Mouse (Mus musculus) heart, embryonic 11.5 days (tissue): ENCODE data around the gene Cuedc1. TPM values are rescaled to one million over a fixed set of nuclear protein-coding genes. Genes with fewer than 3 reads are reported as not detected.

ENCODE experiments used
- ATAC-seq: fragments of 200-750 bp; cut with Nextera tagmentation; replicated peaks from 2 replicates; pipeline ENCODE4 v1.8.0; 2017; ENCODE audit warnings: moderate library complexity; ENCODE audit not compliant: insufficient number of reproducible peaks, low FRiP score, low TSS enrichment
- H3K27ac ChIP-seq: fragments of 300-500 bp; sonication (generic); 2 replicates; pipeline ENCODE4 v1.5.1; 2014; ENCODE audit warnings: mild to moderate bottlenecking, low read depth, low read length
- H3K27me3 ChIP-seq: fragments of 300-500 bp; sonication (generic); 2 replicates; pipeline ENCODE4 v1.6.1; 2014; ENCODE audit warnings: mild to moderate bottlenecking, low read length, mixed read lengths; ENCODE audit not compliant: control insufficient read depth, insufficient read depth
- H3K36me3 ChIP-seq: fragments of 300-500 bp; sonication (generic); 2 replicates; pipeline ENCODE4 v1.6.1; 2014; ENCODE audit warnings: mild to moderate bottlenecking, low read length, moderate library complexity, mixed read lengths; ENCODE audit not compliant: control insufficient read depth, insufficient read depth
- H3K4me1 ChIP-seq: fragments of 300-500 bp; sonication (generic); 2 replicates; pipeline ENCODE4 v1.6.1; 2014; ENCODE audit warnings: low read length; ENCODE audit not compliant: control insufficient read depth, insufficient read depth
- H3K4me2 ChIP-seq: fragments of 300-500 bp; sonication (generic); 2 replicates; pipeline ENCODE4 v1.6.1; 2014; ENCODE audit warnings: mild to moderate bottlenecking, moderate library complexity
- H3K4me3 ChIP-seq: fragments of 300-500 bp; sonication (generic); 2 replicates; pipeline ENCODE4 v1.5.1; 2014; ENCODE audit warnings: low read depth, low read length
- H3K9ac ChIP-seq: fragments of 300-500 bp; sonication (generic); 2 replicates; pipeline ENCODE4 v1.6.1; 2014; ENCODE audit warnings: mild to moderate bottlenecking, low read depth, low read length, moderate library complexity
- H3K9me3 ChIP-seq: fragments of 300-500 bp; sonication (generic); replicated peaks from 2 replicates; pipeline ENCODE4 v1.6.1; 2016; ENCODE audit warnings: low read length; ENCODE audit not compliant: control insufficient read depth
- WGBS: fragments of 180-500 bp; shearing (Covaris S2); extraction: QIAGEN DNeasy Blood & Tissue Kit; methylation state at CpG from one replicate; pipeline ENCODE4 v1.1.7; 2014; ENCODE audit not compliant: insufficient replicate concordance; 5-methylcytosine and 5-hydroxymethylcytosine counted together
- polyA plus RNA-seq: library from polyadenylated mRNA; unstranded; fragments of >200 nt; fragmentation: Nextera tagmentation; extraction: Ambion mirVana; gene quantifications from 2 replicates; pipeline ENCODE4 v1.2.1, GENCODE M21; 2014

The Cuedc1 gene
- polyA plus RNA-seq, 1 experiment from 2014 or later = 11.7 TPM

DNA sequence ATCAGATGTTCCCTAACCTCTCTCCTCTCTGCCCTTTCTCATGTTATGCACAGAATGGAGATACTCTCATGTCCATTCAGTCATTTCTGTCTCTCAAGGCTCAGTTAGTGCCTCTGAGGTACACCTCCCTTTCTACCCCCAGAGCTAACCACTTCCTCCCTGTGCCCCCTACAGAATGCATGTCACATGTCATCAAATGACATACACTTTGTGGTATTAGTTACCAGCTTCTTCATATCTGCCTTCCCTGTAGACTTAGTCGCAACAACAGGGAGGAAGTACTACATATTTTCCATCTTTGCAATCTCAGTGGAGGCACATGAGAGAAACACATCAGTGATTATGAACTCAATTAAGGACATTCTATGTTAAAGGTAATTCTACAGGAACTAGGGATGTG lies 5.9 kb upstream of the Cuedc1 start:
- peaks cover 4% of the 10 kb centered on the region for H3K4me1 ChIP-seq
- WGBS = 42% methylated on average over 1 of the region's 1 CpGs
- ATAC-seq = no peak

DNA sequence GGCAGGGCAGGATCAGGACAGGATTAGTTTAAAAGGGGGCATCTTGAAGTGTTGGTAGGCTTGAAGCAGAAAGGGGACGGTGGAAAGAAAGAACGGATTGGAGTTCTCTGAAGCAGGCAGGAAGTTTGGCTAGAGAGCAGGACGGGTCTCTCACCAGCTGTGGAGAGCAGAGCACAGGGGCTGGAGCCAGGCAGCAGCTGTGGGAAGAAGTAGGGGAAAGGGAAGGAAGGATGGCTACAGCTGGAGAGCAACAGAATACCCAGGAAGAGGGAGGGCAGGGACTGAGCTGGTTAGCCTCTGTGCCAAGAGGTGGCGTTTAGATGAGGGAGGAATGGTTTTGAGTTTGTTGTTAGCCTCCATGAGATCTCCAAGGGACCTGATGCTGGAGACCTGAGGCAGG lies 685 bp upstream of the Cuedc1 start:
- Histone ChIP-seq H3K9me3 (no peaks in the 10 kb centered on the region), H3K9ac (peak overlapping the region; percentile 43; the same call in 1 of the 2 replicates), H3K27ac (no peak overlapping the region), H3K4me1 (peaks cover 26% of the 10 kb centered on the region), H3K4me3 (no peak overlapping the region), H3K27me3 (no peaks in the 10 kb centered on the region; the same call in 1 of the 2 replicates), H3K36me3 (no peaks in the 10 kb centered on the region), H3K4me2 (peak overlapping the region; percentile 90)
- no peak for ATAC-seq
- WGBS = 9% methylated on average over 4 of the region's 4 CpGs

More for the DNA sequence above, 5.9 kb upstream of the Cuedc1 start:
- Histone ChIP-seq H3K4me3 (no peak overlapping the region), H3K4me2 (no peak overlapping the region), H3K27ac (no peak overlapping the region), H3K36me3 (no peaks in the 10 kb centered on the region), H3K9me3 (no peaks in the 10 kb centered on the region), H3K9ac (no peak overlapping the region), H3K27me3 (no peaks in the 10 kb centered on the region; the same call in 1 of the 2 replicates)

DNA sequence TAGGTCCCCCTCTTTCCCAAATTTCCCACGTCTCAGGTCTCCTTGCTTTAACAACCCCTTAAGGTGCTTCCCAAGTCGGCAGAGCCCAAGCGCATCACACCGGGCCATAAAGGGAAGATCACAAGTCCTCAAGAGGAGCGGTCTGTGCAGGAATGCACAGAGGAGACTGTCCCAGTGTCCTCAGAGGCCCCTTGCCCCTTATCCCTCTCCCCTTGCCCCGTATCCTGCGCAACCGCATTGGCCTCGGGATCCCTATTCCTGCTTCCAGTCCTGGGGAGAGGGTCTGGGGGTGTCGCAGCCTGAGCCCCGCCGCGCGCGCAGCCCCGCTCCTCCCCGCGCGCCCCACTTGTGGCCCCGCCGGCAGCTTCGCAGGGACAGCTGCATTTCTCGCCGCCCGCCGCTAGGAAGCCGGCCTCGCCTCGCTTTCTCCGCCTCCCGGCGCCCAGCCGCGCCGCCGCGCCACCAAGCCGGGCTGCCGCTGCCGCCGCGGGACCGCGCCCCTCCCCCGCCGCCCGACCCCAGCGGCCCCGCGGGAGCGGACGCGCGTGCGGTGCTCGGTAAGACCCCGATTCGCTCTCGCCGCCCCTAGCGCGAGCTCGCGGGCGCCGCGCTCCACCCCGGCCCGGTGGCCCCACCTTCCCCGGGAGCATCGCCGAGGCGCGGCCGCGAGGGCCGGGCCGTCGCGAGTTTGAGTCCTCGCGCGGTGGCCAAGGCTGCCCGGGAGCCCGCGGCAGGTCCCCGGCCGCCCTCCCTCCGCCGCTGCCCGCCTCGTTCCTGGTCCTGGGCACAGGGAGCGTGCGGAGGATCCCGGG lies 1.1 kb downstream of the Cuedc1 start:
- peak overlapping the region; percentile 90 for H3K4me2 ChIP-seq
- peak; percentile 53 for ATAC-seq
- no peaks in the 10 kb centered on the region for H3K9me3 ChIP-seq
- no peaks in the 10 kb centered on the region; the same call in 1 of the 2 replicates for H3K27me3 ChIP-seq
- peaks cover 31% of the 10 kb centered on the region for H3K4me1 ChIP-seq
- H3K9ac ChIP-seq = peak overlapping the region; percentile 96
- no peaks in the 10 kb centered on the region for H3K36me3 ChIP-seq
- H3K27ac ChIP-seq = peak overlapping the region; percentile 93
- peak overlapping the region; percentile 74 for H3K4me3 ChIP-seq
- under 1% methylated on average over 79 of the region's 95 CpGs for WGBS

DNA sequence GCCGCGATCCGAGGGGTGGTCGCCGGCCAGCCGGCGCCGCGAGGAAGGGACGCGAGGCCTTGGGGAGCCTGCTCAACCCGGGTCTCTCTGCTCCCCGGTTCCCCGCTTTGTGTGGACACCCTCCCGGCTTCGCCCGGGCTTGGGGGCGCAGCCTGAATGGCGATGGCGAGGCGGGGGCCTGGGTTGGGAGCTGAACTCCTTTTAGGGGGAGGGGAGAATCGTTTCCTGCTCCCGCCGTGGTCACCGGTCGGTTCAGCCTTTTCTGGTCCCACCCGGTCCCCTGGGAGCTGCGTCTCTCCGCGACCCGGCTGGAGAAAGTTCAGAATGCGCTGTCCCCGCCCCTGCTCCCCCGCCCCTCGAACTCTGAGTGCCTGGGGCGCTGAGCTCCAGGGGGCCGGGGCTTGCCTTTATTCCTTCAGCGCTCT lies 1.8 kb downstream of the Cuedc1 start:
- peak overlapping the region; percentile 74 for H3K4me3 ChIP-seq
- under 1% methylated on average over 27 of the region's 38 CpGs for WGBS
- peaks cover 31% of the 10 kb centered on the region for H3K4me1 ChIP-seq
- peak overlapping the region; percentile 90 for H3K4me2 ChIP-seq
- peak; percentile 58; the same call in 1 of the 2 replicates for ATAC-seq
- no peaks in the 10 kb centered on the region for H3K36me3 ChIP-seq
- H3K27ac ChIP-seq = peak overlapping the region; percentile 93
- no peaks in the 10 kb centered on the region; the same call in 1 of the 2 replicates for H3K27me3 ChIP-seq
- no peaks in the 10 kb centered on the region for H3K9me3 ChIP-seq
- peak overlapping the region; percentile 96 for H3K9ac ChIP-seq

DNA sequence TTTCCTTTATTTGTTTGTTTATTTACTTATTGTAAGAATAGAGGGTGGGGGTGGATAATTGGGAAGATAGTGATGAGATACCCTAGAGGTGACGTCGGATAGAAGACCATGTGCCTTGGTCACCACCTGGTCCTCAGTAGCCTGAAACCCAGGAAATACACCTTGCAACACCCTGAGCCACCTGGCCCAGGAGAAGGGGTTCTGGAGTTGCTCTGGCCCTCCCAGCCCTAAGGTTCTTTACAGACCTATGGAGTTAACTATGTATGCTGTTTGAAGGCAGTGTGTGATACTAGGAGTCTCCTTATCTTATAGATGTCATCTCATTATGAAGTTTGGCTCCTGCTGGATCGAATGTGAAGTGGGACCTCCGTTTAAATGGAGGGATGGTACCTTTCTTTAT lies 2.3 kb downstream of the Cuedc1 start:
- peak overlapping the region; percentile 74 for H3K4me3 ChIP-seq
- no peaks in the 10 kb centered on the region for H3K9me3 ChIP-seq
- H3K36me3 ChIP-seq = no peaks in the 10 kb centered on the region
- H3K27me3 ChIP-seq = no peaks in the 10 kb centered on the region; the same call in 1 of the 2 replicates
- H3K9ac ChIP-seq = no peak overlapping the region
- 26% methylated on average over 4 of the region's 4 CpGs for WGBS
- H3K4me2 ChIP-seq = peak overlapping the region; percentile 90
- ATAC-seq = no peak
- no peak overlapping the region for H3K27ac ChIP-seq
- H3K4me1 ChIP-seq = peaks cover 31% of the 10 kb centered on the region

DNA sequence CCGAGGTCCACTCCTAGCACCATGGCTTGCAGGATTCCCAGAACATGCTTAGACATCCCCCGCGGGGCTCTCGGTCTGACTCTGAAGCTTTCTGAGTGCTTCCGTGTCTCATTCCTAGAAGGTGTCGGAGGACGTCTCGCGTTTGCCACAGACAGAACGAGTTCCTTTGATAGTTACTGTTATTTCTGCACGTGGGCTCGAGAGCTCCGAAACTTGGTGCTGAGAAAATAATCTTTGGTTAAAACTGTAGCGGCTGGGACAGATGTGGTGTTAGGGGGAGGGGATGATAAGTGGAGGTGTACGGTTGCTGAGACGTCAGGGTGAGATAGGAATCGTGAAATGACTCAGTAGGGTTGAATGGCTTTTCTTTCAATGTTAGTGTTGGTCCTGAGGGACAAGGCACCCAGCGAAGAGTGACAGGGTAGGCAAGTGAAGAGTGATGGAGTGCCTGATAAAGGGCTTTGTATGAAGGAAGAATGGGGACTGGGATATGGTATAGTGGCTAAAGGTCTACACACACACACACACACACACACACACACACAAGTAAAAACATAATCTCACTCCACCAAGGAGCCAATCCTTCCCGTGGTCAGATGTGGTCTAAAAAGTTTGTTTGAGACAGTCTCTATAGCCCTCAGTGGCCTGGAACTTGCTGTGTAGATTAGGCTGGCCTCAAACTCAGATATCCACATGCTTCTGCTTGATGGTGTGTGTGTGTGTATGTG lies 5.5 kb downstream of the Cuedc1 start:
- Histone ChIP-seq H3K27me3 (no peaks in the 10 kb centered on the region), H3K36me3 (no peaks in the 10 kb centered on the region), H3K9ac (no peak overlapping the region), H3K4me1 (peaks cover 25% of the 10 kb centered on the region), H3K9me3 (no peaks in the 10 kb centered on the region), H3K4me2 (peak overlapping the region; percentile 9), H3K4me3 (no peak overlapping the region), H3K27ac (no peak overlapping the region)
- 47% methylated on average over 19 of the region's 19 CpGs for WGBS
- no peak for ATAC-seq

DNA sequence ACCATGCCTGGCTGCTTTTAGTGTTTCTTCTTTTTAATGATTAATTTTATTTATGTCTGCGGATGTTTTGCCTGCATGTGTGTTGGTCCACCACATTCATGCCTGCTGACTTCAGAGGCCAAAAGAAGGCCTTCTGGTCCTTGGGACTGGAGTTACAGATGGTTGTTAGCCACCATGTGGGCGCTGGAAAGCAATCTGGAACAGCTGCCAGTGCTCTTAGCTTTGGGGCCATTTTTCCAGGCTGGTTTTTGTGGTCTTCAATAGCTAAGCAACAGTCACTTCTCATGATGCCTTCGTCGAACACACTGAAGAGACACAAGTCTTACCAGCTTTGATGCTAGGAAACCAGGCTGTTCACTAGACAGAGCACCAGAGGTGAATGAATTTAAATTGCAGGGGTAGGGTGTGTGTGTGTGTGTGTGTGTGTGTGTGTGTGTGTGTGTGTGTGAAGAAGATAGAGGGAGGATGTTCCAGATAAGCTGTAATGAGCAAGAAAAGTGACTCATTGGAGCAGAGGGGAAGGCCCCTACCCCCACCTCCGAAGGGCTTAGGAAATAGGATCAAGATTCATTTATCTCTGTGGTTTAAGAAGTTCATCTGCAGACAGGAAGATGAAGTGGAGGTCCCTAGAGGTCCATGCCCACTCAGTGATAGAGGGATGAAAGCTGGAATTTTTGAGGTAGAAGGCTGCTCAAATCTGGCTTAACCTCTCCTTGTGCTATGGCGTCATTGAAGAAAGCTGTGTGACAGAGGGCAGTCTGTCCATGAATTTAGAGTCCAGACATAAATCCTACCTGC lies 7.8 kb downstream of the Cuedc1 start:
- Histone ChIP-seq H3K4me3 (no peak overlapping the region), H3K27me3 (no peaks in the 10 kb centered on the region), H3K4me2 (no peak overlapping the region), H3K4me1 (peaks cover 20% of the 10 kb centered on the region), H3K27ac (no peak overlapping the region), H3K9me3 (no peaks in the 10 kb centered on the region), H3K9ac (no peak overlapping the region), H3K36me3 (no peaks in the 10 kb centered on the region; the same call in 1 of the 2 replicates)
- WGBS = 59% methylated on average over 6 of the region's 6 CpGs
- ATAC-seq = no peak

DNA sequence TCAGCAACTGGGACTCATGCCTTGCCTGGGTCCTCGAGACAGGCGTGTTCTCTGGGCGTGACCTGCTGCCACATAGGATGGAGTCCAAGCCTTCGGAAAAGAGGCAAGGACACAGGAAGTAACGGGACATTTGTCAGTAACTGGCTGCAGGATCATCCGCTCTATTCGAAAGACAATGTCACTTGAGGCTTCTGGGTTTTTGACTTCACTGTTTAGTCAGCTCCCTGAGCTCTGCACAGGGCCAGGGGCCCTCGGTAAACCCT lies 8.4 kb downstream of the Cuedc1 start:
- no peak overlapping the region for H3K4me3 ChIP-seq
- no peak overlapping the region for H3K9ac ChIP-seq
- H3K4me2 ChIP-seq = no peak overlapping the region
- 62% methylated on average over 8 of the region's 8 CpGs for WGBS
- no peak overlapping the region for H3K27ac ChIP-seq
- no peaks in the 10 kb centered on the region for H3K27me3 ChIP-seq
- H3K36me3 ChIP-seq = no peaks in the 10 kb centered on the region; the same call in 1 of the 2 replicates
- peaks cover 22% of the 10 kb centered on the region for H3K4me1 ChIP-seq
- ATAC-seq = no peak
- H3K9me3 ChIP-seq = no peaks in the 10 kb centered on the region
